Mouse (Mus musculus) stomach, embryonic 15.5 days (tissue): ENCODE data around the gene Kcnh4. TPM values are rescaled to one million over a fixed set of nuclear protein-coding genes. Genes with fewer than 3 reads are reported as not detected.

Experiments
- ATAC-seq: fragments of 200-750 bp; cut with Nextera tagmentation; 2 replicates; pipeline ENCODE4 v1.8.0; 2017; ENCODE audit warnings: low read depth, moderate number of reproducible peaks, moderate TSS enrichment; ENCODE audit not compliant: insufficient read depth, low FRiP score
- H3K27ac ChIP-seq: fragments of 300-500 bp; sonication (generic); 2 replicates; pipeline ENCODE4 v1.5.1; 2015; ENCODE audit warnings: mild to moderate bottlenecking, inconsistent platforms
- H3K27me3 ChIP-seq: fragments of 300-500 bp; sonication (generic); replicated peaks from 2 replicates; pipeline ENCODE4 v1.6.1; 2015; ENCODE audit warnings: inconsistent platforms
- H3K36me3 ChIP-seq: fragments of 300-500 bp; sonication (generic); 2 replicates; pipeline ENCODE4 v1.6.1; 2015; ENCODE audit warnings: inconsistent platforms
- H3K4me1 ChIP-seq: fragments of 300-500 bp; sonication (generic); 2 replicates; pipeline ENCODE4 v1.6.1; 2015; ENCODE audit warnings: inconsistent platforms
- H3K4me2 ChIP-seq: fragments of 300-500 bp; sonication (generic); 2 replicates; pipeline ENCODE4 v1.6.1; 2015; ENCODE audit warnings: mild to moderate bottlenecking, inconsistent platforms
- H3K4me3 ChIP-seq: fragments of 300-500 bp; sonication (generic); replicated peaks from 2 replicates; pipeline ENCODE4 v1.5.1; 2015; ENCODE audit warnings: inconsistent platforms
- H3K9ac ChIP-seq: fragments of 300-500 bp; sonication (generic); 2 replicates; pipeline ENCODE4 v1.6.1; 2015; ENCODE audit warnings: inconsistent platforms
- H3K9me3 ChIP-seq: fragments of 300-500 bp; sonication (generic); 2 replicates; pipeline ENCODE4 v1.6.1; 2016; ENCODE audit warnings: inconsistent platforms
- WGBS: fragments of 180-500 bp; shearing (Covaris S2); methylation state at CpG from one replicate; pipeline ENCODE4 v1.1.7; 2015; 5-methylcytosine and 5-hydroxymethylcytosine counted together
- polyA plus RNA-seq: library from polyadenylated mRNA; unstranded; fragments of >200 nt; fragmentation: Nextera tagmentation; extraction: Ambion mirVana; gene quantifications from 2 replicates; pipeline ENCODE4 v1.2.1, GENCODE M21; 2015

The Kcnh4 gene
- polyA plus RNA-seq, 1 experiment from 2014 or later: 0.27 TPM

- Histone ChIP-seq H3K4me2 (peak overlapping the region; percentile 78), H3K27ac (no peak overlapping the region), H3K9me3 (no peaks in the 10 kb centered on the region), H3K4me1 (peaks cover 10% of the 10 kb centered on the region), H3K4me3 (peak overlapping the region; percentile 46), H3K36me3 (no peaks in the 10 kb centered on the region), H3K27me3 (peaks cover 23% of the 10 kb centered on the region), H3K9ac (no peak overlapping the region; the same call in 1 of the 2 replicates)
- WGBS: under 1% methylated on average over 27 of the region's 27 CpGs
- ATAC-seq: peak; percentile 57; the same call in 1 of the 2 replicates
Observed at GRCm38 (mm10) chr11:100761547-100762045, 1.9 kb upstream of the Kcnh4 start.

GRCm38 (mm10) chr11:100758707-100759610 lies 783 bp downstream of the Kcnh4 start:
- Histone ChIP-seq H3K4me1 (peaks cover 10% of the 10 kb centered on the region), H3K9ac (no peak overlapping the region), H3K9me3 (no peaks in the 10 kb centered on the region), H3K27ac (no peak overlapping the region), H3K4me3 (peak overlapping the region; percentile 32), H3K36me3 (no peaks in the 10 kb centered on the region), H3K27me3 (peaks cover 23% of the 10 kb centered on the region), H3K4me2 (peak overlapping the region; percentile 67)
- WGBS: 2% methylated on average over 34 of the region's 35 CpGs
- no peak for ATAC-seq

DNA sequence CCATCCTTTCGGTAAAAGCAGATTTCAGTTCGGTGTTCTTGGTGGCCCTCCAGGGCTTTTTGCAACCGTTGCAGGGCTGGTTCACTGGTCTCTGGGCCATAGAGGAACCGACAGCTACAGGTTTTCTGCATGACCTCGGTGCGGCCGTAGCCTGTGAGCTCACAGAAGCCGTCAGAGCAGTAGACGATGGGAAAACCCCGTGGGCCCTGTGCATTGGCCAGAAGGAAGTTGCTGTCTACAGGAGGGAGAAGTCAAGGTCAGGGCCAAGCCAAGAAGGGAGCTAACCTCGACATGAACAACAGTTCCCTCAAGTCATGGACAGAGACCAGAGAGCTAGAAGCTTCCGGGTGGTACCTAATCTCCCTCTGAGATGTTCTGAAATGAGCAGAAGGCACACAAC lies 2.2 kb downstream of the Kcnh4 start:
- peaks cover 10% of the 10 kb centered on the region for H3K4me1 ChIP-seq
- H3K9ac ChIP-seq: no peak overlapping the region
- no peak overlapping the region for H3K4me2 ChIP-seq
- WGBS: 82% methylated on average over 12 of the region's 12 CpGs
- no peak overlapping the region for H3K4me3 ChIP-seq
- no peak overlapping the region for H3K27ac ChIP-seq
- ATAC-seq: no peak
- H3K36me3 ChIP-seq: no peaks in the 10 kb centered on the region
- H3K27me3 ChIP-seq: peaks cover 23% of the 10 kb centered on the region
- no peaks in the 10 kb centered on the region for H3K9me3 ChIP-seq

GRCm38 (mm10) chr11:100756476-100756875 lies 3.3 kb downstream of the Kcnh4 start:
- Histone ChIP-seq H3K36me3 (no peaks in the 10 kb centered on the region), H3K4me2 (no peak overlapping the region), H3K9me3 (no peaks in the 10 kb centered on the region), H3K4me1 (peaks cover 10% of the 10 kb centered on the region), H3K27me3 (peaks cover 23% of the 10 kb centered on the region), H3K27ac (no peak overlapping the region), H3K4me3 (no peak overlapping the region), H3K9ac (no peak overlapping the region)
- 55% methylated on average over 6 of the region's 6 CpGs for WGBS
- ATAC-seq: no peak

- peaks cover 23% of the 10 kb centered on the region for H3K27me3 ChIP-seq
- H3K9ac ChIP-seq: no peak overlapping the region
- no peak overlapping the region for H3K4me2 ChIP-seq
- no peak overlapping the region for H3K27ac ChIP-seq
- no peak for ATAC-seq
- H3K4me1 ChIP-seq: peaks cover 8% of the 10 kb centered on the region
- no peak overlapping the region for H3K4me3 ChIP-seq
- no peaks in the 10 kb centered on the region for H3K36me3 ChIP-seq
- 89% methylated on average over 3 of the region's 3 CpGs for WGBS
- H3K9me3 ChIP-seq: no peaks in the 10 kb centered on the region
Observed at GRCm38 (mm10) chr11:100754693-100755057, 5.1 kb downstream of the Kcnh4 start.

GRCm38 (mm10) chr11:100754021-100754692 lies 5.6 kb downstream of the Kcnh4 start:
- Histone ChIP-seq H3K4me2 (no peak overlapping the region), H3K9me3 (no peaks in the 10 kb centered on the region), H3K36me3 (no peaks in the 10 kb centered on the region), H3K27ac (no peak overlapping the region), H3K4me3 (no peak overlapping the region), H3K4me1 (peaks cover 3% of the 10 kb centered on the region), H3K27me3 (peaks cover 23% of the 10 kb centered on the region), H3K9ac (no peak overlapping the region)
- 80% methylated on average over 9 of the region's 12 CpGs for WGBS
- ATAC-seq: no peak

DNA sequence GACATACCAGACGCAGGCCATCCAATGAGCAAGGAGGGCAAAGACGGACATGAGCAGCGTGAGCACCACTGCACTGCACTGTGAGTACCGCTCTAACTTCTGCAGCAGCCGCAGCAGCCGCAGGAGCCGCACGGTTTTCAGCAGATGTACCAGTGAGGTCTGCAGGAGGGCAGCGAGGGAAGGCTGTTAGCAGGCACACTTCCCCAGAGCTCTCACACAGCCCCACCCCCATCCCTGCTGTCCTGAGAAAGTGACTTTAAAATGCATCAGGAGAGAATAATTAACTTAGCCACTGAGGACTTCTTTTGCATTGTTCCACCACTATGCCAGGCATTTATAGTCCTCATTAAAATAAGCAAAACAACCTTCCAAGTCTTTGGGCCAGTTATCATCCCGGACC lies 7.4 kb downstream of the Kcnh4 start:
- no peak overlapping the region for H3K4me3 ChIP-seq
- H3K9ac ChIP-seq: no peak overlapping the region
- no peak for ATAC-seq
- peaks cover 21% of the 10 kb centered on the region; the same call in 1 of the 2 replicates for H3K27me3 ChIP-seq
- no peaks in the 10 kb centered on the region for H3K36me3 ChIP-seq
- no peaks in the 10 kb centered on the region for H3K4me1 ChIP-seq
- no peak overlapping the region for H3K27ac ChIP-seq
- WGBS: 33% methylated on average over 10 of the region's 10 CpGs
- no peak overlapping the region for H3K4me2 ChIP-seq
- H3K9me3 ChIP-seq: no peaks in the 10 kb centered on the region

GRCm38 (mm10) chr11:100750127-100750526 lies 9.6 kb downstream of the Kcnh4 start:
- Histone ChIP-seq H3K36me3 (no peaks in the 10 kb centered on the region), H3K4me1 (no peaks in the 10 kb centered on the region), H3K27ac (no peak overlapping the region), H3K4me2 (no peak overlapping the region), H3K27me3 (peaks cover 21% of the 10 kb centered on the region; the same call in 1 of the 2 replicates), H3K9me3 (no peaks in the 10 kb centered on the region), H3K4me3 (no peak overlapping the region), H3K9ac (no peak overlapping the region)
- no peak for ATAC-seq
- WGBS: 79% methylated on average over 16 of the region's 16 CpGs

DNA sequence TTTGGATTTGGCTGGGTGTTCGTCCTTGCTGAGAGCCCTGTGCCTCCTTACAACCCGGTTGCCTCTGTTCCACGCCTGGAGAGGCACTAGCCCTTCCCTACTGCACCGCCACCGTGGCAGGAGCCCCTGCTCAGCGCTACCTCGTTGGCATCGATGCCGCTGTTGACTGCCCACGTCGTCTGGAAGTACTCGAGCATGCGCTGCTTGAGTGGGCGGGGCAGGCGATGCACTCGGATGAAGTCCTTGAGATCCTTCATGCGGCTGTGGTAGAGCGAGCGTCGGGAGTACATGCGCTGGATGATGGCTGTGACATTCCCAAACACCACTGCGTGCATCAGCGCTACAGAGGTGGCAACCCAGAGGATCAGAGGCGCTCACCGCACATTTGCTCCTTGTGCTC lies 10.3 kb downstream of the Kcnh4 start:
- no peaks in the 10 kb centered on the region for H3K4me1 ChIP-seq
- H3K9me3 ChIP-seq: no peaks in the 10 kb centered on the region
- 40% methylated on average over 25 of the region's 25 CpGs for WGBS
- ATAC-seq: no peak
- H3K27me3 ChIP-seq: peaks cover 21% of the 10 kb centered on the region; the same call in 1 of the 2 replicates
- H3K27ac ChIP-seq: no peak overlapping the region
- H3K36me3 ChIP-seq: no peaks in the 10 kb centered on the region
- no peak overlapping the region for H3K9ac ChIP-seq
- no peak overlapping the region for H3K4me2 ChIP-seq
- H3K4me3 ChIP-seq: no peak overlapping the region

GRCm38 (mm10) chr11:100748620-100749019 lies 11.1 kb downstream of the Kcnh4 start:
- WGBS: 62% methylated on average over 4 of the region's 4 CpGs
- Histone ChIP-seq H3K9ac (no peak overlapping the region), H3K27ac (no peak overlapping the region), H3K36me3 (no peaks in the 10 kb centered on the region), H3K9me3 (no peaks in the 10 kb centered on the region), H3K4me1 (no peaks in the 10 kb centered on the region), H3K4me3 (no peak overlapping the region), H3K4me2 (no peak overlapping the region), H3K27me3 (peaks cover 21% of the 10 kb centered on the region; the same call in 1 of the 2 replicates)
- no peak for ATAC-seq

DNA sequence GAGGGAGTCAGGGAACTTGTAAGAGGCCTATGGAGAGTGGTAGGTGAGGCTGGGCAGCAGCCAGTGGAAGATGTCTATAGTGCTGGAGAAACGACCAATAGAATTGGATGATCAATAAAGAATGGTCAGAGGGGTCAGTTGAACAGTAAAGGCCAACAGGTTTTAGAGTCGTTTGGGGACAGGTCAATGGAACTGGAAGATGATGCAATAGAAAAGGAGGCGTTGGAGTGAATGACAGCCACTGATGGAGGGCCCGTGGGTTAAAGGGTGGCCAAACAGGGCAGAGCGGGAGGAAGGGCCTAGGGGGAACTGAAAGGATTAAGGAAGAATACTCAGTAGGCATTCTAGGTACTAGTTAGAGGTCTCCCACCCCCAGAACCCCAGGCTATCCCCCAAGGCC lies 12.6 kb downstream of the Kcnh4 start:
- H3K4me2 ChIP-seq: no peak overlapping the region
- no peaks in the 10 kb centered on the region for H3K36me3 ChIP-seq
- no peak for ATAC-seq
- no peaks in the 10 kb centered on the region for H3K9me3 ChIP-seq
- H3K27me3 ChIP-seq: peaks cover 21% of the 10 kb centered on the region; the same call in 1 of the 2 replicates
- no peak overlapping the region for H3K9ac ChIP-seq
- H3K4me1 ChIP-seq: no peaks in the 10 kb centered on the region
- no peak overlapping the region for H3K4me3 ChIP-seq
- no peak overlapping the region for H3K27ac ChIP-seq
- WGBS: 65% methylated on average over 5 of the region's 5 CpGs

DNA sequence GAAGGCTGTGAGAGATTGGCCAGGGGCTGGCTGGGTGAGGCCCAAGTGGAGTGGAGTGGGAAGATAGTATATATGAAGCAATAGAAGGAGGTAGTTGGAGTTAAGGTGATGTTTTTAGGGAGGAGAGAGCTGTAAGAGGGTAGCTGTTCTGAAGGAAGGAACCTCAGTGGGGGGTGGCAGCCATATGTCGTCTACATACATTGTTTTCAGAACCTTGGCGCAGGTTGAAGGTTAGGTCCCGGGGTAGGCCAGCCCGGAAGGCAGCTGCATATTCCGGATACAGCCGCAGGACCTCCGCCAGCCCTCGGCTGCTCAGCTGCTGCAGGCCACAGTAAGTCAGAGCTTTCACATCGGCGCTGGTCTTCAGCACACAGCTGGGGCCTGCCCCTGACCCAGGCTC lies 13.2 kb downstream of the Kcnh4 start:
- peaks cover 21% of the 10 kb centered on the region; the same call in 1 of the 2 replicates for H3K27me3 ChIP-seq
- H3K4me1 ChIP-seq: no peaks in the 10 kb centered on the region
- no peaks in the 10 kb centered on the region for H3K36me3 ChIP-seq
- no peak overlapping the region for H3K9ac ChIP-seq
- H3K9me3 ChIP-seq: no peaks in the 10 kb centered on the region
- ATAC-seq: no peak
- no peak overlapping the region for H3K4me2 ChIP-seq
- 80% methylated on average over 10 of the region's 10 CpGs for WGBS
- no peak overlapping the region for H3K27ac ChIP-seq
- no peak overlapping the region for H3K4me3 ChIP-seq
